ENCODE assay signal across 8 mouse cellular contexts in the genomic region with DNA sequence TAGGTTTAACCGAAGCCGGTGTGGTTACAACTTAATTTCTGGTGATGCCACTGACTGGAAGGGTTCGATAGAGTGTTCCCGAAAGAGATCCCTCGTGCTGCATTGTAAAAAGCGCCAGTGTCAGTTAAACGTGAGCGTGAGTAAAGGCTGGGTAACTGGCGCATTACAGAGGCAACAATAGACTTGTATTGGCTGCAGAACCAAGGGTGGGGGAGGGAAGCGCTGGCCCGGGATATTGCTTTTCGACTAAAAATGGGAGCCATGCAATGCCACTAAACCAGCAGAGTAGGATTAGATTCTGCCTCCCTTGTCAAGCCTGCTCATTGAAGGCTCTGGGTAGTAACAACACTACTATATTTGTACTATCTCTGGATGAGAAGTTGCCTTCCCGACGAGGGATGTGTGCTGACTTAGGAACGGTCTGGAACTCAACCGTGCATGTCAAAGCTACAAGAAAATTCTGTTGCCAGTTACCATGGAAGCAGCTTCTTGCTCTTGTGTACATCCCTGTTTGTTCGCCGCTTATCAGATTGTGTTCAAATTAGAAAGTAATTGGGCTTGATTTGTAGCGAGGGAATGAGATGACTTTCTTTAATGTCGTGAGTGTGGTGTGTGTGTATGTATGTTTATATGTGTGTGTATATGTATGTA. TPM values are rescaled to one million over a fixed set of nuclear protein-coding genes. Genes with fewer than 3 reads are reported as not detected.
A peak's percentile ranks its signal among the peaks of the same experiment; 100 is the strongest.
DNase-seq lines count a peak whose midpoint lies in the region; ATAC-seq and TF ChIP-seq lines count a peak whose summit lies in the region.

No protein-coding gene starts in this region.

- peak overlapping the region; percentile 61 for H3K4me2 ChIP-seq in hindbrain, embryonic 16.5 days (ENCODE audit: low read length)

- 0 out of 2 replicates have a peak, but pooled peaks cover 2% of the 10 kb centered on the region for H3K27me3 ChIP-seq in ES-Bruce4 (ENCODE audit: control insufficient read depth, insufficient read depth, low read length, poor library complexity, severe bottlenecking)
- H3K27me3 ChIP-seq in embryonic facial prominence, embryonic 10.5 days (replicated peaks; ENCODE audit: low read depth, poor library complexity, severe bottlenecking) = peaks cover 17% of the 10 kb centered on the region
- H3K27me3 ChIP-seq in hindbrain, embryonic 16.5 days (replicated peaks; ENCODE audit: control insufficient read depth, insufficient read depth, low read length) = no peaks in the 10 kb centered on the region
- peaks cover 25% of the 10 kb centered on the region for H3K27me3 ChIP-seq in midbrain, embryonic 10.5 days (ENCODE audit: low read depth, poor library complexity, severe bottlenecking)

- ATAC-seq in cerebellum, adult (ENCODE audit: insufficient number of reproducible peaks, low FRiP score, low TSS enrichment) = no peak
- no peak for ATAC-seq in hindbrain, embryonic 16.5 days

- H3K9ac ChIP-seq in ES-Bruce4 (ENCODE audit: low read depth, poor library complexity, severe bottlenecking) = peak overlapping the region; percentile 89
- peak overlapping the region; percentile 95 for H3K9ac ChIP-seq in hindbrain, embryonic 16.5 days (ENCODE audit: low read depth, low read length)

- DNase-seq in cerebellum, adult 11 months = peak; percentile 30
- peak; percentile 59 for DNase-seq in embryonic facial prominence, embryonic 10.5 days (ENCODE audit: low spot score)
- DNase-seq in midbrain, embryonic 10.5 days (ENCODE audit: low spot score) = peak; percentile 56
- no peak for DNase-seq in urinary bladder, postnatal 36 days (ENCODE audit: low spot score in 2 of 2)
- no peak for DNase-seq in B cell, adult 2 months

- H3K4me1 ChIP-seq in ES-Bruce4 (ENCODE audit: control insufficient read depth, insufficient read depth, low read length) = no peaks in the 10 kb centered on the region
- H3K4me1 ChIP-seq in embryonic facial prominence, embryonic 10.5 days = peaks cover 44% of the 10 kb centered on the region
- peaks cover 9% of the 10 kb centered on the region for H3K4me1 ChIP-seq in hindbrain, embryonic 16.5 days (ENCODE audit: control insufficient read depth, insufficient read depth, low read depth, low read length)
- H3K4me1 ChIP-seq in midbrain, embryonic 10.5 days = peaks cover 43% of the 10 kb centered on the region

- no peaks in the 10 kb centered on the region; the same call in 1 of the 2 replicates for H3K9me3 ChIP-seq in ES-Bruce4 (replicated peaks; ENCODE audit: control insufficient read depth, insufficient read depth, low read length, poor library complexity, severe bottlenecking)
- H3K9me3 ChIP-seq in embryonic facial prominence, embryonic 10.5 days = no peaks in the 10 kb centered on the region
- H3K9me3 ChIP-seq in hindbrain, embryonic 16.5 days (ENCODE audit: control insufficient read depth, low read length) = no peaks in the 10 kb centered on the region
- no peaks in the 10 kb centered on the region for H3K9me3 ChIP-seq in midbrain, embryonic 10.5 days (replicated peaks)

- H3K4me3 ChIP-seq in ES-Bruce4 (ENCODE audit: low read depth, low read length) = peak overlapping the region; percentile 36; the same call in 1 of the 2 replicates
- H3K4me3 ChIP-seq in embryonic facial prominence, embryonic 10.5 days = peak overlapping the region; percentile 89
- H3K4me3 ChIP-seq in hindbrain, embryonic 16.5 days (ENCODE audit: low read length) = peak overlapping the region; percentile 92
- peak overlapping the region; percentile 88 for H3K4me3 ChIP-seq in midbrain, embryonic 10.5 days

- WGBS in embryonic facial prominence, embryonic 10.5 days = 3% methylated on average over 20 of the region's 20 CpGs
- 1% methylated on average over 20 of the region's 20 CpGs for WGBS in hindbrain, embryonic 16.5 days
- WGBS in midbrain, embryonic 10.5 days = 2% methylated on average over 20 of the region's 20 CpGs

- TF ChIP-seq CTCF in ES-Bruce4 (IDR thresholded peaks at IDR 0.05; ENCODE audit: low read depth, low read length) = no peak

- no peak for TF ChIP-seq POLR2A in ES-Bruce4 (IDR thresholded peaks at IDR 0.05; ENCODE audit: insufficient read depth, low read length)

- no peak for TF ChIP-seq EP300 in ES-Bruce4 (IDR thresholded peaks at IDR 0.05; ENCODE audit: insufficient read depth, low read depth, low read length)

- H3K27ac ChIP-seq in ES-Bruce4 (ENCODE audit: insufficient read depth, low read length) = no peak overlapping the region
- peak overlapping the region; percentile 93 for H3K27ac ChIP-seq in embryonic facial prominence, embryonic 10.5 days (replicated peaks)
- H3K27ac ChIP-seq in hindbrain, embryonic 16.5 days (ENCODE audit: low read depth, low read length) = peak overlapping the region; percentile 93; the same call in 1 of the 2 replicates
- H3K27ac ChIP-seq in midbrain, embryonic 10.5 days (replicated peaks) = peak overlapping the region; percentile 96

- H3K36me3 ChIP-seq in ES-Bruce4 (ENCODE audit: control insufficient read depth, insufficient read depth, low read length, poor library complexity, severe bottlenecking) = no peaks in the 10 kb centered on the region; the same call in 1 of the 2 replicates
- peaks cover 2% of the 10 kb centered on the region; the same call in 1 of the 2 replicates for H3K36me3 ChIP-seq in embryonic facial prominence, embryonic 10.5 days (replicated peaks)
- no peaks in the 10 kb centered on the region for H3K36me3 ChIP-seq in hindbrain, embryonic 16.5 days (ENCODE audit: control insufficient read depth, insufficient read depth, low read length)
- peaks cover 4% of the 10 kb centered on the region; the same call in 1 of the 2 replicates for H3K36me3 ChIP-seq in midbrain, embryonic 10.5 days

RNA-seq across cellular contexts. Expression of a gene that starts 2.4 kb away (rescaled TPM):
- 62.7 and 70.3 TPM in 2 replicates for polyA plus RNA-seq in ES-Bruce4 (2011; ENCODE audit: insufficient read depth, insufficient read length, low read depth, missing spikeins)
- polyA plus RNA-seq in embryonic facial prominence, embryonic 10.5 days (2016; fragmentation: Nextera tagmentation; extraction: Ambion mirVana) = 119 and 120 TPM in 2 replicates
- 218 and 226 TPM in 2 replicates for polyA plus RNA-seq in hindbrain, embryonic 16.5 days (2015; fragmentation: Nextera tagmentation; extraction: Ambion mirVana)
- polyA plus RNA-seq in midbrain, embryonic 10.5 days (2016; fragmentation: Nextera tagmentation; extraction: Ambion mirVana) = 81.6 and 89.9 TPM in 2 replicates

Comparison
In these comparisons a context has a peak if more than half of its experiments do, and no peak if none do; other contexts are left out.
1. DNase-seq: peak in cerebellum, adult 11 months (single experiment), embryonic facial prominence, embryonic 10.5 days (single experiment) and midbrain, embryonic 10.5 days (single experiment); none in urinary bladder, postnatal 36 days (0 of 2) and B cell, adult 2 months (0 of 2).
2. H3K4me3 ChIP-seq: peak in every context shown above with its lines; median percentile 92 in hindbrain, embryonic 16.5 days; 89 in embryonic facial prominence, embryonic 10.5 days; 88 in midbrain, embryonic 10.5 days; 36 in ES-Bruce4.